Mouse (Mus musculus) intestine, postnatal 0 days (tissue): Measurements from ENCODE around the gene Cyb5r3. TPM values are rescaled to one million over a fixed set of nuclear protein-coding genes. Genes with fewer than 3 reads are reported as not detected.

Experiments used
- ATAC-seq: fragments of 200-750 bp; cut with Nextera tagmentation; 2 replicates; pipeline ENCODE4 v1.8.0; 2017; ENCODE audit warnings: mild to moderate bottlenecking, moderate TSS enrichment, moderate library complexity
- H3K27ac ChIP-seq: fragments of 300-500 bp; sonication (generic); 2 replicates; pipeline ENCODE4 v1.5.1; 2014; ENCODE audit warnings: mild to moderate bottlenecking, low read depth, low read length, moderate library complexity
- H3K27me3 ChIP-seq: fragments of 300-500 bp; sonication (generic); replicated peaks from 2 replicates; pipeline ENCODE4 v1.6.1; 2014; ENCODE audit warnings: low read length, mixed read lengths; ENCODE audit not compliant: control insufficient read depth, insufficient read depth
- H3K36me3 ChIP-seq: fragments of 300-500 bp; sonication (generic); 2 replicates; pipeline ENCODE4 v1.6.1; 2014; ENCODE audit warnings: mild to moderate bottlenecking, moderate library complexity; ENCODE audit not compliant: control insufficient read depth, insufficient read depth
- H3K4me1 ChIP-seq: fragments of 300-500 bp; sonication (generic); replicated peaks from 2 replicates; pipeline ENCODE4 v1.6.1; 2014; ENCODE audit warnings: antibody characterized with exemption, low read length, mixed read lengths; ENCODE audit not compliant: control insufficient read depth, insufficient read depth
- H3K4me2 ChIP-seq: fragments of 300-500 bp; sonication (generic); replicated peaks from 2 replicates; pipeline ENCODE4 v1.6.1; 2014; ENCODE audit warnings: low read depth, mild to moderate bottlenecking, moderate library complexity
- H3K4me3 ChIP-seq: fragments of 300-500 bp; sonication (generic); 2 replicates; pipeline ENCODE4 v1.5.1; 2014; ENCODE audit warnings: low read depth, low read length
- H3K9ac ChIP-seq: fragments of 300-500 bp; sonication (generic); 2 replicates; pipeline ENCODE4 v1.6.1; 2014; ENCODE audit warnings: mild to moderate bottlenecking, low read depth, low read length
- H3K9me3 ChIP-seq: fragments of 300-500 bp; sonication (generic); 2 replicates; pipeline ENCODE4 v1.6.1; 2016; ENCODE audit warnings: mixed run types; ENCODE audit not compliant: control insufficient read depth
- CTCF ChIP-seq: sonication (generic); IDR thresholded peaks from 2 replicates; pipeline ENCODE4 v1.5.1; 2016; ENCODE audit warnings: low read depth, mild to moderate bottlenecking, control low read depth, antibody characterized with exemption, moderate library complexity
- WGBS: fragments of 180-500 bp; shearing (Covaris S2); extraction: QIAGEN DNeasy Blood & Tissue Kit; methylation state at CpG from one replicate; pipeline ENCODE4 v1.1.7; 2014; 5-methylcytosine and 5-hydroxymethylcytosine counted together
- polyA plus RNA-seq: library from polyadenylated mRNA; unstranded; fragments of >200 nt; fragmentation: Nextera tagmentation; extraction: Ambion mirVana; gene quantifications from 2 replicates; pipeline ENCODE4 v1.2.1, GENCODE M21; 2015

Cyb5r3 gene
- polyA plus RNA-seq, 1 experiment from 2014 or later: 117 TPM

GRCm38 (mm10) chr15:83126582-83126981 is 45.8 kb downstream of the Cyb5r3 start:
- H3K36me3 ChIP-seq: peaks cover 60% of the 10 kb centered on the region
- TF ChIP-seq CTCF: no peak
- no peaks in the 10 kb centered on the region for H3K27me3 ChIP-seq
- ATAC-seq: no peak
- no peaks in the 10 kb centered on the region for H3K9me3 ChIP-seq
- H3K27ac ChIP-seq: no peak overlapping the region
- no peak overlapping the region for H3K4me3 ChIP-seq
- no peaks in the 10 kb centered on the region; the same call in 1 of the 2 replicates for H3K4me1 ChIP-seq
- H3K9ac ChIP-seq: no peak overlapping the region
- H3K4me2 ChIP-seq: no peak overlapping the region
- 96% methylated on average over 9 of the region's 9 CpGs for WGBS

GRCm38 (mm10) chr15:83124625-83125024 is 47.8 kb downstream of the Cyb5r3 start:
- H3K9me3 ChIP-seq: no peaks in the 10 kb centered on the region
- no peak overlapping the region for H3K9ac ChIP-seq
- no peaks in the 10 kb centered on the region for H3K27me3 ChIP-seq
- peaks cover 41% of the 10 kb centered on the region for H3K36me3 ChIP-seq
- H3K4me2 ChIP-seq: no peak overlapping the region
- whole genome bisulfite sequencing: 69% methylated on average over 5 of the region's 5 CpGs
- H3K4me1 ChIP-seq: no peaks in the 10 kb centered on the region; the same call in 1 of the 2 replicates
- no peak for TF ChIP-seq CTCF
- no peak for ATAC-seq
- H3K27ac ChIP-seq: no peak overlapping the region
- H3K4me3 ChIP-seq: no peak overlapping the region

GRCm38 (mm10) chr15:83122566-83123145 is 49.7 kb downstream of the Cyb5r3 start, which contains the start of gene Rrp7a:
TSS of gene Rrp7a (minus strand) at chr15:83122801.
- H3K9me3 ChIP-seq: no peaks in the 10 kb centered on the region
- peak within 1 kb of the TSS; percentile 64; the same call in 1 of the 2 replicates for H3K9ac ChIP-seq
- peak within 1 kb of the TSS; percentile 76 for H3K4me3 ChIP-seq
- WGBS: 8% methylated on average over 32 of the region's 32 CpGs
- no peaks in the 10 kb centered on the region; the same call in 1 of the 2 replicates for H3K4me1 ChIP-seq
- peaks cover 40% of the 10 kb centered on the region for H3K36me3 ChIP-seq
- no peak within 1 kb of the TSS for H3K27ac ChIP-seq
- TF ChIP-seq CTCF: no peak
- no peaks in the 10 kb centered on the region for H3K27me3 ChIP-seq
- H3K4me2 ChIP-seq: peak within 1 kb of the TSS; percentile 74
- ATAC-seq: peak; percentile 77

- Histone ChIP-seq H3K4me1 (no peaks in the 10 kb centered on the region; the same call in 1 of the 2 replicates), H3K9me3 (no peaks in the 10 kb centered on the region), H3K4me2 (peak overlapping the region; percentile 74), H3K4me3 (peak overlapping the region; percentile 76), H3K9ac (peak overlapping the region; percentile 64; the same call in 1 of the 2 replicates), H3K36me3 (peaks cover 41% of the 10 kb centered on the region), H3K27ac (no peak overlapping the region), H3K27me3 (no peaks in the 10 kb centered on the region)
- TF ChIP-seq CTCF: peak; percentile 46
- WGBS: 2% methylated on average over 43 of the region's 43 CpGs
- ATAC-seq: peak; percentile 12; the same call in 1 of the 2 replicates
Observed at GRCm38 (mm10) chr15:83121709-83122565, 50.5 kb downstream of the Cyb5r3 start.

GRCm38 (mm10) chr15:83118360-83118759 is 54.0 kb downstream of the Cyb5r3 start:
- TF ChIP-seq CTCF: peak; percentile 70
- no peak overlapping the region for H3K27ac ChIP-seq
- ATAC-seq: no peak

GRCm38 (mm10) chr15:83115071-83115470 is 57.3 kb downstream of the Cyb5r3 start:
- no peak overlapping the region for H3K27ac ChIP-seq
- no peak overlapping the region for H3K9ac ChIP-seq
- TF ChIP-seq CTCF: no peak
- 82% methylated on average over 6 of the region's 6 CpGs for WGBS
- no peak overlapping the region for H3K4me3 ChIP-seq
- H3K9me3 ChIP-seq: no peaks in the 10 kb centered on the region
- no peaks in the 10 kb centered on the region for H3K27me3 ChIP-seq
- no peak for ATAC-seq
- peaks cover 51% of the 10 kb centered on the region for H3K36me3 ChIP-seq
- 0 out of 2 replicates have a peak, but pooled peaks cover 3% of the 10 kb centered on the region for H3K4me1 ChIP-seq
- H3K4me2 ChIP-seq: no peak overlapping the region

More at GRCm38 (mm10) chr15:83118360-83118759, 54.0 kb downstream of the Cyb5r3 start:
- Histone ChIP-seq H3K4me3 (no peak overlapping the region), H3K4me1 (no peaks in the 10 kb centered on the region; the same call in 1 of the 2 replicates), H3K9ac (no peak overlapping the region), H3K4me2 (no peak overlapping the region), H3K36me3 (peaks cover 51% of the 10 kb centered on the region), H3K9me3 (no peaks in the 10 kb centered on the region), H3K27me3 (no peaks in the 10 kb centered on the region)
- WGBS: 49% methylated on average over 7 of the region's 7 CpGs
